Mouse (Mus musculus): ENCODE data around the gene Ankrd2.

DNA sequence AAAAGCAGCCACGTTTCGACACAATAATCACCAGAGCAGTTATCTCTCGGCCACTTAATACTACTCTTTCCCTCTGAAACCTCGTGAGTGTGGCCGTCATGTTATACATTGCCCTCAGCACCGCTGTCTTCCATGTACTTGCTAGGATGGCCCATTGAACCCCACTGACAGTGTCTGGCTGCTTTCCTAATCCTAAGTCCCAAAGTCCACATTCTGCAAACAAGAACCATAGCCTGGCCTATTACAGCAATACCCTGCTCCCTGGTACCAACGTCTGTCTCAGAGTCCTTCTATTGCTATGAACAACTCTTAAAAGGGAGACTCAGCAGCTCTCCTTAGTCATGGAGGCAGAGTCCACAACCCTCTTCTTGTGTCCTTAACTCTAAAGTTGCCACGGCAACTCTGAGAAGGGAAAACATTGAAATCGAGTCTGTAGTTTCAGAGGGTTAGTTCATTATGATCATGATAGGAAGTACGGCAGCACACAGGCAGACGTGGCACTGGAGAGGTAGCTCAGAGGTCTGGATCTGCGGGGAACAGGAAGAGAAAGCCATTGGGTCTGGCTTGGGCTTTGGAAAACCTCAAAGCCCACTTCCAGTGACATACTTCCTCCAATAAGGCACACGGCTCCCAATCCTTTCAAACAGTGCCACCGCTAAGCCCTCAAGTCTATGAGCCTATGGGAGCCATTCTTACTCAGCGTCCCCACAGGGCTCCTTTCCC, 36.2 kb downstream of the Ankrd2 start:
- TF ChIP-seq CTCF (IDR thresholded peaks at IDR 0.05; ENCODE audit: extremely low read depth, insufficient read depth, insufficient read length, insufficient replicate concordance) (no peak), POLR2A (IDR thresholded peaks at IDR 0.05; ENCODE audit: low read depth, low read length) (no peak)
